Mouse (Mus musculus) limb, embryonic 11.5 days (tissue): ENCODE data around the gene Elmo2. TPM values are rescaled to one million over a fixed set of nuclear protein-coding genes. Genes with fewer than 3 reads are reported as not detected.

Experiments used
- ATAC-seq: fragments of 200-750 bp; cut with Nextera tagmentation; 2 replicates; pipeline ENCODE4 v1.8.0; 2017; ENCODE audit warnings: low read depth; ENCODE audit not compliant: insufficient number of reproducible peaks, low FRiP score, low TSS enrichment
- DNase-seq: peaks from one replicate; pipeline ENCODE4 v3.0.0-alpha.2; 2015; ENCODE audit warnings: low spot score
- H3K27ac ChIP-seq: fragments of 300-500 bp; sonication (generic); replicated peaks from 2 replicates; pipeline ENCODE4 v1.5.1; 2014; ENCODE audit warnings: low read depth, mild to moderate bottlenecking, low read length
- H3K27me3 ChIP-seq: fragments of 300-500 bp; sonication (generic); 2 replicates; pipeline ENCODE4 v1.6.1; 2014; ENCODE audit warnings: mild to moderate bottlenecking, low read length, mixed read lengths; ENCODE audit not compliant: control insufficient read depth, insufficient read depth
- H3K36me3 ChIP-seq: fragments of 300-500 bp; sonication (generic); 2 replicates; pipeline ENCODE4 v1.6.1; 2014; ENCODE audit warnings: mild to moderate bottlenecking, low read length, moderate library complexity, mixed read lengths; ENCODE audit not compliant: control insufficient read depth, insufficient read depth
- H3K4me1 ChIP-seq: fragments of 300-500 bp; sonication (generic); 2 replicates; pipeline ENCODE4 v1.6.1; 2014; ENCODE audit warnings: low read length, mixed read lengths; ENCODE audit not compliant: control insufficient read depth, insufficient read depth
- H3K4me2 ChIP-seq: fragments of 300-500 bp; sonication (generic); 2 replicates; pipeline ENCODE4 v1.6.1; 2014; ENCODE audit warnings: low read depth, mild to moderate bottlenecking, moderate library complexity; ENCODE audit not compliant: severe bottlenecking
- H3K4me3 ChIP-seq: fragments of 300-500 bp; sonication (generic); 2 replicates; pipeline ENCODE4 v1.5.1; 2014; ENCODE audit warnings: low read depth, low read length
- H3K9ac ChIP-seq: fragments of 300-500 bp; sonication (generic); 2 replicates; pipeline ENCODE4 v1.6.1; 2014; ENCODE audit warnings: mild to moderate bottlenecking, low read length
- H3K9me3 ChIP-seq: fragments of 300-500 bp; sonication (generic); 2 replicates; pipeline ENCODE4 v1.6.1; 2016; ENCODE audit warnings: low read length; ENCODE audit not compliant: control insufficient read depth
- WGBS: fragments of 180-500 bp; shearing (Covaris S2); extraction: QIAGEN DNeasy Blood & Tissue Kit; methylation state at CpG from one replicate; pipeline ENCODE4 v1.1.7; 2014; 5-methylcytosine and 5-hydroxymethylcytosine counted together
- polyA plus RNA-seq: library from polyadenylated mRNA; unstranded; fragments of >200 nt; fragmentation: Nextera tagmentation; extraction: Ambion mirVana; gene quantifications from 2 replicates; pipeline ENCODE4 v1.2.1, GENCODE M21; 2014

Gene Elmo2
- polyA plus RNA-seq, 1 experiment from 2014 or later = 86.0 TPM

GRCm38 (mm10) chr2:165241786-165242185 lies 84.5 kb downstream of the Elmo2 start:
- Histone ChIP-seq H3K36me3 (no peaks in the 10 kb centered on the region), H3K27me3 (peaks cover 81% of the 10 kb centered on the region), H3K27ac (no peak overlapping the region), H3K4me3 (no peak overlapping the region), H3K4me1 (peaks cover 11% of the 10 kb centered on the region; the same call in 1 of the 2 replicates), H3K9ac (no peak overlapping the region), H3K9me3 (no peaks in the 10 kb centered on the region), H3K4me2 (no peak overlapping the region)
- 59% methylated on average over 7 of the region's 7 CpGs for WGBS
- DNase-seq (no peak), ATAC-seq (no peak)

GRCm38 (mm10) chr2:165240371-165240770 lies 85.9 kb downstream of the Elmo2 start:
- WGBS = 37% methylated on average over 8 of the region's 8 CpGs
- Histone ChIP-seq H3K36me3 (no peaks in the 10 kb centered on the region), H3K9ac (no peak overlapping the region), H3K4me1 (peaks cover 11% of the 10 kb centered on the region; the same call in 1 of the 2 replicates), H3K4me2 (no peak overlapping the region), H3K9me3 (no peaks in the 10 kb centered on the region), H3K27me3 (peaks cover 87% of the 10 kb centered on the region), H3K27ac (no peak overlapping the region), H3K4me3 (no peak overlapping the region)
- no peak for ATAC-seq
- DNase-seq = no peak

GRCm38 (mm10) chr2:165239533-165240144 lies 86.6 kb downstream of the Elmo2 start:
- no peak overlapping the region for H3K4me3 ChIP-seq
- no peak overlapping the region for H3K4me2 ChIP-seq
- H3K27ac ChIP-seq = no peak overlapping the region
- DNase-seq (peak; percentile 77), ATAC-seq (no peak)
- peaks cover 11% of the 10 kb centered on the region for H3K4me1 ChIP-seq
- no peaks in the 10 kb centered on the region for H3K9me3 ChIP-seq
- WGBS = 8% methylated on average over 15 of the region's 15 CpGs
- H3K36me3 ChIP-seq = no peaks in the 10 kb centered on the region
- H3K9ac ChIP-seq = no peak overlapping the region
- peaks cover 91% of the 10 kb centered on the region for H3K27me3 ChIP-seq

- Histone ChIP-seq H3K4me1 (peaks cover 20% of the 10 kb centered on the region), H3K4me2 (no peak overlapping the region)
- WGBS = 3% methylated on average over 12 of the region's 12 CpGs
Measured at GRCm38 (mm10) chr2:165238416-165239145, 87.7 kb downstream of the Elmo2 start.

More at GRCm38 (mm10) chr2:165238416-165239145, 87.7 kb downstream of the Elmo2 start:
- ATAC-seq (no peak), DNase-seq (no peak)
- no peaks in the 10 kb centered on the region for H3K9me3 ChIP-seq
- no peak overlapping the region for H3K4me3 ChIP-seq
- H3K9ac ChIP-seq = no peak overlapping the region
- H3K36me3 ChIP-seq = no peaks in the 10 kb centered on the region
- peaks cover 98% of the 10 kb centered on the region for H3K27me3 ChIP-seq
- no peak overlapping the region for H3K27ac ChIP-seq

Other genes starting within 250 kb of the Elmo2 start
- gene 1700025C18Rik, start 235.7 kb downstream of the Elmo2 start, polyA plus RNA-seq = not detected in 2 replicates
- gene Cdh22, start 91.6 kb downstream of the Elmo2 start, polyA plus RNA-seq = 1.1 TPM in 2 replicates
- gene Slc35c2, start 38.6 kb downstream of the Elmo2 start, polyA plus RNA-seq = 41.5 and 41.9 TPM in 2 replicates
- gene Zfp663, start 42.2 kb upstream of the Elmo2 start, polyA plus RNA-seq = 1.2 and 1.7 TPM in 2 replicates
- gene Zfp334, start 61.8 kb upstream of the Elmo2 start, polyA plus RNA-seq = 19.5 and 21.3 TPM in 2 replicates
- 0.04 TPM in 1 of 2 replicates, not detected in the other for gene Ocstamp, start 73.9 kb upstream of the Elmo2 start, polyA plus RNA-seq
- not detected in 2 replicates for gene Slc13a3, start 146.8 kb upstream of the Elmo2 start, polyA plus RNA-seq
- 50.2 and 50.5 TPM in 2 replicates for gene Trp53rka, start 166.8 kb upstream of the Elmo2 start, polyA plus RNA-seq
- gene Slc2a10, start 177.3 kb upstream of the Elmo2 start, polyA plus RNA-seq = 3.6 and 3.9 TPM in 2 replicates